Mouse (Mus musculus): ENCODE data around the gene Thoc6. TPM values are rescaled to one million over a fixed set of nuclear protein-coding genes. Genes with fewer than 3 reads are reported as not detected.

Gene Thoc6
- total RNA-seq (2021), result 10 to 100 TPM in 1 of 2 experiments, 1 to 10 TPM in 1; 9.3 to 10.8 TPM
- long read RNA-seq, experiment 1, transcript Thoc6-201 (13 exons, 1,504 nt), result minor isoform, 5 of 19 reads
- long read RNA-seq, experiment 1, transcript Thoc6-202 (14 exons, 1,450 nt), result major isoform, 7 of 19 reads
- long read RNA-seq, experiment 1, transcript Thoc6-204 (14 exons, 1,431 nt), result minor isoform, 5 of 19 reads
- long read RNA-seq, experiment 1, partial matches to known transcripts, result 1 of 19 reads
- long read RNA-seq, experiment 1, other reads (novel, unspliced or antisense), result 1 of 19 reads
- long read RNA-seq, experiment 2, transcript Thoc6-201 (13 exons, 1,504 nt), result major isoform, 7 of 10 reads
- long read RNA-seq, experiment 2, partial matches to known transcripts, result 0 of 10 reads
- long read RNA-seq, experiment 2, other reads (novel, unspliced or antisense), result 1 of 10 reads

DNA sequence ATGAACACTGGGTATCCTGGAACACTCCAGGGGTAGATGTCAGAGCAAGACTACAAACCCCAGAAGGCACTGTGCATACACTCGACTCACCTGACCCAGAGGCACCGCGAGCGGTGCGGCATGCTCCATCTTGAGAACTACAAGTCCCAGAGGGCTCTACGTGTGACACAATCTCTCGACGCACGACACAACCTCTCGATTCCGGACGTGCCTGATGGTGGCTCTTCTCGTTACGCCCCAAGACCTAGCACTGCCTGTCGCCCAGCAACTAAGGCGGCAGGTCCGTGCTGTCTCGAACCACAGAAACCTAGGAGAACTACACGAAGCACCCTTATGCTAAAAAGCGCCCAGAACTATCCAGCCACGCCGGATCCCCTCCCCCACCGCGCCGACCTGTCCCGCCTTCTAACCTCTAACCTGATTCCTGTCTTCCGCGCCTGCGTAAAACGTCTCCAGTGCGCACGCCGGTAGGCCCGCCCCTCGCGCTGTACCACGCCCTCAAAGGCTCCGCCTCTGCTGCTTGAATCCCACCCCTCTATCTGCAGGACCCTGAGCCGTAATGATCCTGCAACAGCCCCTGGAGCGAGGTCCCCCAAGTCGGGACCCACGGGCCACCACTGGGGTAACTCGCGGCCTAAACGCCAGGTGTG is at the start of gene Thoc6, which contains the start of gene Hcfc1r1:
TSS of gene Thoc6 (minus strand) at position 459 of the 650 bp plus-strand sequence.
TSS of gene Hcfc1r1 (plus strand) at position 173 of the 650 bp plus-strand sequence.
- DNase-seq, result peak; percentile 90

DNA sequence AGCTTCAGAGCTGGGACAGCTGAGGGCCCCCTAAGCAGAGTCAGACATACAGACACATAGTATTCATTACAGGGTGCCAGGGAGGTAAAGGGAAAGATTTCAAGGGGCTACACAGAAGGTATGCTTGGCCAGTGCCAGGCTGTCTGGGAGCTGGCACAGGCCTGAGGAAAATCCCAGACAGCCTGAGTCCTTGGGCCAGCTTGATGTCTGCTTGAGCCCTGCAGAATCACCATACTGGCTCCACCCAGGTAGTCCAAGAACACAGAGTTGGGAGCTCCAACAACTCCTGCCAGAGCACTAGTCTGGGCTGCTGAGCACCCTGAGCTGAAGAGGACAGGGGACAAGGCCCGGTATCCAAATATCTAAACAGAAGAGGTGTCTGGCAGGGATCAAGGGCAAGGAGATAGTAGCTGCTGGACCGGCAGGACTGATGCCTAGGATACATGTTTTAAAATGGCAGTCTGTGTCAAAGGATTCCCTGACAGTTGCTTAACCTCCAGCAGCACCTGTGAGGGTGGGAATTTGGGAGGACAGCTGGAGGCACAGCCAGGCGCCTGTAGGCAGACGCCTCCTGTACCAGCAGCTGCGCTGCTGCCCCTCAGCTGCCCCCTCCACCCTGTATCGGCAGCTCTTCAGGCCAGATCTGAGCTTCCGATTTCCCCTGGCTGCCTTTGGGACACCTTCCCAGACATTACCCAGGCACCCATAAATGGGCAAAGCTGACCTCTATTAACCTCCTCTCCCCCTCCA is 48.9 kb upstream of the Thoc6 start, which contains the start of gene 1520401A03Rik:
TSS of gene 1520401A03Rik (minus strand) at position 408 of the 750 bp plus-strand sequence.
- DNase-seq, result no peak

DNA sequence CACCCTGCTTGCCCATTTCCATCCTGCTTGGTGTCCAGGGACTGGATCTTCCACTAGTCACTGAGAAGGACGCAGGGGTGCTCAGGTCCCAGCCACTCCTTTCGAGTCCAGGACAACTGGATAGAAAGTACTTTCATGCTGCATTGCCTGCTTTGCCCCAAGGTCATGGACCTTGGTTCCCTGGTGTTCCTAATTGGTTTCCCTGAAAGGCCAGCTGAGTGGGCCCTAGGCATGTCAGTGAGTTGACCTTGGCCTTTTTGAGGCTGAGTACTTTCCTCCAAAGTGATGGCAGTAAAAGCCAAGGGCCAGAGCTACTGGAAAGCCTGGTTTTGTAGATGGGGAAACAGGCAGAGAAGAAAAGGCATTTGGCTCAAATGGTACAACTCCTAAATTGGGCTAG is 48.2 kb upstream of the Thoc6 start:
- DNase-seq, result no peak

DNA sequence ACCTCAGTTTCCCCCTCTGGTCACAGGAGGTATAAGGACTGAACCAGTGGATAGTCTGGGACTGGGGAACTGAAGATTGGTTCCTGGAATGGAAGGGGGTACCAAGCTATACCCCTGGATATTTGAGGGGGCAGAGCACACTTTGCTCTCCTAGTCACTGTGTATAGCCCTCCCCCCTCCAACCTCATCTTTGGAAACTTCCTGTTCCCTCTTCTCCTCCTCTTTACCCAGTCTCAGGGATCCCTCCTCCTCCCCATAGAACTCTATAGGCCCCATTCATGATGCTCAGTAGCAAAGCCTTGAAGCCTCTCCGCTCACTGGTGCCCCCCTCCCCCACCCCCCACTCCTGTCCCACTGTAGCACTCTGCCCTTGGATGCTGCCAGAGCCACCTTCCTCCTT is 45.8 kb upstream of the Thoc6 start:
- DNase-seq, result no peak

GRCm38 (mm10) chr17:23717003-23717402 is 43.3 kb upstream of the Thoc6 start:
- DNase-seq, result no peak

GRCm38 (mm10) chr17:23706212-23706611 is 32.5 kb upstream of the Thoc6 start:
- peak; percentile 41 for DNase-seq

DNA sequence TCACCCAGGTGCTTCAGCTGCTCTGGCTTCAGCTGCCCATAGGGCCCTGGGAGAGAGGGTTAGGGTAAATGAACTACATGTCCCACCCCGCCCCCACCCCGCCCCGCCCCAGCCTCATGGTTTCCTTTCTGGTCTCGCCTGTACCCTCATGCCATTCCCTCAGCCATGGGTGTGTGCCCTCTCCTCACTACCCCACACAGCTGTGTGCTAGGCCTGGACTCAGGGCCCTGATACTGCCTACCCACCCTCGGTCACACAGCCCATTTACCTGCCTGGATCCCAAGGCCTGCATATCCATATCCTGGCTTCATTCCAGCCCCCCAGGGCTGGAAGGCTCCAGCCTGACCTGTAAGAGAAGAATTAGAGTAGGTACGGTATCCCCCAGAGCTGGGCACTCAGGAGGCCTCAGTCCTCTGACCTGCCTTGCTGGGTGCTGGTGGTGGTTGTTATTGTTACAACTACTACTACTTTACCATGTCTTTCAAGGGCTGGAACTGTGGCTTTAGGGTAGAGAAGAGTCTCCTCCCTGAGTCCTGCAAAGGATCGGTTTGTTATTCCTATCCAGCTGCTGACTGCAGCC is 31.9 kb upstream of the Thoc6 start:
- DNase-seq, result no peak

DNA sequence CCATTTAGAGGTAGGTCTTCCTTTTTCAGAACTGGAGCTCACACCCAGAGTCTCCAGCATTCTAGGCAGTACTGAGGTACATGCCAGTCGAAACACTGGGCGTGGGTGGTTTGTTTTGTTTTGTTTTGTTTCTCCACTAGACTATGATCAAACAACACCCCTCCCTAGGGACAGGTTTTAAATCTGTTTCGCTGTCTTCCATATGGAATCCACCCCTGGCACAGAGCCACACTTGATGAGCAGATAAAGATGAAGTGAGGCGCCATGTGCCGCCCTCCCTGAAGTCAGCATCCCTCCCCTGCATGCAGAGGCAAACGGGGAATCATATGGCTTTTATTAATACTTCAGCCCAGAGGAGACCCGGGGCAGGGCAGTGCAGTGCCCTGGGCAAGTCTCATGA is 31.1 kb upstream of the Thoc6 start:
- DNase-seq, result no peak

DNA sequence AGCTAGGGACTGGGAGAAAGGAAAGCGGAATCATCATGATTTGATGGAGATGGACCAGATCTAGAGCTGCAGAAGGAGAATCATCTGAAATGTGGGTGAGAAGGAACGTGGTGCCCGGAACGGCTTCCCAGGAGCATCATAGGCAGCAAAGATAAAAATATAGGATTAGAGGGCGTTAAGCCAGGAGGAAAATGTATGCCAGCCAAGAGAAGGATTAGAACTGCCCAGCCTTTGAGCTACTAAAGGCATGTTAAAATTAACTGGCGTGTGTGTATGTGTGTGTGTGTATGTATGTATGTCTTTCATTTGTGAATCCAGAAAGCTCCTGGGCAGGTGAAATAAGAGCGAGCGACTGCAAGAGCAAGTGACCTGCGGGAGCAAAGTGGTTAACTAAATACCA is 29.6 kb upstream of the Thoc6 start:
- DNase-seq, result no peak

GRCm38 (mm10) chr17:23700079-23700478 is 26.4 kb upstream of the Thoc6 start:
- peak; percentile 92 for DNase-seq

- peak; percentile 61 for DNase-seq
These were observed 25.7 kb upstream of the Thoc6 start for GRCm38 (mm10) chr17:23699131-23700077.

- DNase-seq, result no peak
These were observed 22.1 kb upstream of the Thoc6 start for GRCm38 (mm10) chr17:23695801-23696200.

DNA sequence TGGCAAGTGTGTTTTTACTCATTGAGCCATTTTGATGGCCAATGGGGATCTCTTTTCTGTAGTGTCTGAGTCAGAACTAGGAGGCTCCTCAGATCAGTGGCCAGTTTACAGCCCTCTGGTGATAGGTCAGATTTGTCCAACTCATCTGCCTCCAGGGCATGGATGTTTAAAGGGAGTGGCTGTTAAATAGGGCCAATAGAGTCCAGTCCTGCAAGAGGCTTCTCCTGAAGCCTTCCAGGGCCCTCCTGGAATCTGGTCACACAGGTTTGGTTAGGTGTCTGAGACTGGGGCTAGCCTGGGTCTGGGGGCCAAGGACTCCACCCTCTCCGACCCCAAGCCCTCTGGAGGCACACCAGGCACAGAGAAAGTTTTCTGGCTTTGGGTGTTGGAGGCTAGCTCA is 20.8 kb upstream of the Thoc6 start:
- no peak for DNase-seq

GRCm38 (mm10) chr17:23683856-23684672 is 10.4 kb upstream of the Thoc6 start, which contains the start of gene Cldn9:
TSS of gene Cldn9 (minus strand) at chr17:23684026.
- DNase-seq, result no peak

DNA sequence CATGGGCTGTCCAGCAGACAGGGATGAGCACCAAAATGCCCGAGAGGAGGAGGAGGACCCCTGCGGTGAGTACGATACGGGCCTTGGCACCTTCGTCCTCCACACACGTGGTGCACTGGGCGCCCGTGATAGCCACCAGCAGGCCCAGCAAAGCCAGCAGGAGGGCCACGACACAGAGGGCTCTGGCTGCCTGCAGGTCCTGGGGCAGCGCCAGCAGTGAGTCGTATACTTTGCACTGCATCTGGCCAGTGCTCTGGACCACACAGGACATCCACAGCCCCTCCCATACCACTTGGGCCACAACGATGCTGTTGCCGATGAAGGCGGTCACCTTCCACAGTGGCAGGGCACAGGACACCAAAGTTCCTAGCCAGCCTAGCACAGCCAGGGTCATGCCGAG is 9.5 kb upstream of the Thoc6 start:
- no peak for DNase-seq

DNA sequence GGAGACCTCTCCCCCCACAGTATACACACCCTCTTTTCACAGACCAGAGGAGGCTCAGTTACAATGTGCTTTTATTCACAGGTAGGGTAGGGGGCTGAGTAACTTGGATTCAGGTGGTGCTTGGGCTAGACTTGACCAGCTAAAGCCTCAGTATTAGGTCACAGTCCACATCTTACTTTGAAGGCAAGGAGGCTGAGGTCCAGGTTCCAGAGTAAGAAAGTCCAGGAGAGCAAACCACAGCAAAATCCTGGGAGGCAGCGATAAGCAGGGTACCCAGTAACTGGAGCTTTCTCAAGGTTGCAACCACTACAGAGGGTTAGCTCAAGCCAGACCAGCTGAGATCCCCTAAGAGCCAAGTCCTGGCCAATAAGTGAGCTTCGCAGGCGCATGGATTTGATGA is 8.8 kb upstream of the Thoc6 start:
- no peak for DNase-seq

GRCm38 (mm10) chr17:23682092-23682491 is 8.4 kb upstream of the Thoc6 start:
- no peak for DNase-seq

GRCm38 (mm10) chr17:23681086-23681485 is 7.4 kb upstream of the Thoc6 start:
- DNase-seq, result no peak

DNA sequence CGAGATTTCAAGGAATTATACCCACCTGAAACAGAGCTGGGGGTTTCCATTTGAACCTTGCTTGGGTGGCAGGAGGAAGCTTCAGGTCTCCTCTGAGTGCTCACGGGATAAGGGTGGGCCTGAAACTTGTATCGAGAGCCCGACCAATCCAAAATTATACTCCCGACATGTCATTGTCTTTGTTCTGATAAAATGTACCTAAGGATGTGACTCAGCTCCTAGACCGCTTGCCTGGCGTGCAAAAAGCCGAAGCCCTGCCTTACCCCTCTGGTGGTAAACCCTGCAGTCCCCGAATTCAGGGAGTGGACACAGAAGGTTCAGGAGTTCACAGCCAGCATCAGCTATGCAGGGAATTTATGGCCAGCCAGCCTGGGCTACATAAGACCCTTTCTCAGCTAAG is 6.7 kb upstream of the Thoc6 start:
- no peak for DNase-seq

All from gastrocnemius, postnatal 25 days (tissue).